24 mouse cellular contexts compared by ENCODE assay signal in the genomic region with DNA sequence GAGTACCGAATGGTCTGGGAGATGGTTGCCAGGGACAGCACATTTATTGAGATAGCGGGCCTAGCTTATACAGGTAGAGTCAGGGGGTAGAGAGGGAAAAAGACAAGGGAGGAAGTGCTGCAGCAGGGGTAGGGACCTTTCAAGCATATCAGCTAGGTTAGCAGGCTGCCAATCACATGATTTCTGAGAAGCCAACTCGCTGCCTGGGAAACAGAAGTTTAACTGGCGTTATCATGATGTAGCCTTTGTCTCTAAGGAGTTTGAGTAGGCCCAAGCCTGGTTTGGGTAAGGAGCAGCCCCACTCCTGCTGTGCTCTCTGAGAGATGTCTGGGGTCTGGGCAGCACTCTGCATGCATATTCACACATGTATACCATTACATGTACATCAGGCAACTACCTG. TPM values are rescaled to one million over a fixed set of nuclear protein-coding genes. Genes with fewer than 3 reads are reported as not detected.
DNase-seq lines count a peak whose midpoint lies in the region; ATAC-seq and TF ChIP-seq lines count a peak whose summit lies in the region.
"Had no signal": no experiment of that assay in that cellular context is flagged by ENCODE, and none has a peak within 500 bp of the region (broad histone marks: within the 10 kb centered on the region; RNA-seq: fewer than 3 reads in every experiment).

No protein-coding gene starts in this region.

- no peak overlapping the region for H3K27ac ChIP-seq in MEL (ENCODE audit: control insufficient read depth, low read depth, low read length)
- H3K27ac ChIP-seq: embryonic facial prominence, embryonic 12.5 days; embryonic facial prominence, embryonic 15.5 days; gastrocnemius, adult 2 months; heart, embryonic 15.5 days; hindbrain, embryonic 10.5 days; hindbrain, embryonic 13.5 days; intestine, embryonic 15.5 days had no signal

- peaks cover 2 to 3% of the 10 kb centered on the region in 2 experiments; a peak in 2 of 4 replicates for H3K4me1 ChIP-seq in MEL (ENCODE audit: control insufficient read depth in 1 of 2, insufficient read depth in 2 of 2, low read length in 2 of 2)
- H3K4me1 ChIP-seq: embryonic facial prominence, embryonic 12.5 days; embryonic facial prominence, embryonic 15.5 days; heart, embryonic 12.5 days; heart, embryonic 15.5 days; hindbrain, embryonic 10.5 days; hindbrain, embryonic 13.5 days; intestine, embryonic 15.5 days had no signal

- H3K4me3 ChIP-seq in MEL (ENCODE audit: control insufficient read depth in 1 of 2, insufficient read depth in 1 of 2, low read depth in 2 of 2, low read length in 2 of 2) = no peak overlapping the region
- H3K4me3 ChIP-seq: embryonic facial prominence, embryonic 12.5 days; embryonic facial prominence, embryonic 15.5 days; gastrocnemius, adult 2 months; heart, embryonic 12.5 days; heart, embryonic 15.5 days; hindbrain, embryonic 10.5 days; hindbrain, embryonic 13.5 days; intestine, embryonic 15.5 days had no signal

- TF ChIP-seq EP300 in MEL (IDR thresholded peaks at IDR 0.05; ENCODE audit: low read depth in 1 of 2, low read length in 2 of 2) = no peak

- no peak for TF ChIP-seq CTCF in MEL (IDR thresholded peaks at IDR 0.05 in 2 of 3, conservative IDR thresholded peaks at IDR 0.05 in 1 of 3; ENCODE audit: control insufficient read depth in 1 of 3, insufficient read depth in 1 of 3, low read depth in 2 of 3, low read length in 3 of 3, poor library complexity in 1 of 3, severe bottlenecking in 1 of 3)

- peak; percentile 42 for DNase-seq in CD4-positive, CD25-positive, alpha-beta regulatory T cell, adult 2 months (ENCODE audit: low read depth, low spot score)
- peak; percentile 68 for DNase-seq in MEL (ENCODE audit: low read depth, low spot score)
- DNase-seq in kidney, adult 11 months = no peak
- DNase-seq in gastrocnemius, postnatal 25 days = no peak
- no peak for DNase-seq in cerebellum, adult 18-20 months
- DNase-seq: cerebellum, adult 2 months; cerebellum, adult 9-11 months; cerebellum, postnatal 25 days; forebrain, postnatal 0 days; gastrocnemius, adult 2 months; gastrocnemius, postnatal 14 days; heart, adult 18-20 months; heart, postnatal 10 days; heart, postnatal 36 days had no signal

- TF ChIP-seq POLR2A in MEL (IDR thresholded peaks at IDR 0.05; ENCODE audit: control insufficient read depth in 1 of 2, insufficient read depth in 1 of 2, low read depth in 1 of 2, low read length in 2 of 2, poor library complexity in 1 of 2) = no peak

- 0 out of 2 replicates have a peak, but pooled peaks have one; percentile 14 for ATAC-seq in megakaryocyte, adult 5-6 weeks (ENCODE audit: poor library complexity, severe bottlenecking)
- ATAC-seq: forebrain, embryonic 14.5 days; forebrain, postnatal 0 days; hindbrain, embryonic 16.5 days; intestine, embryonic 15.5 days had no signal

- H3K9ac ChIP-seq in MEL (ENCODE audit: control insufficient read depth, low read depth, low read length, poor library complexity, severe bottlenecking) = no peak overlapping the region
- H3K9ac ChIP-seq: embryonic facial prominence, embryonic 12.5 days; embryonic facial prominence, embryonic 15.5 days; forebrain, postnatal 0 days; heart, embryonic 12.5 days; heart, embryonic 15.5 days; hindbrain, embryonic 13.5 days; intestine, embryonic 15.5 days had no signal

- no peaks in the 10 kb centered on the region for H3K9me3 ChIP-seq in MEL (replicated peaks; ENCODE audit: insufficient read depth, low read length)
- H3K9me3 ChIP-seq: embryonic facial prominence, embryonic 12.5 days; embryonic facial prominence, embryonic 15.5 days; heart, embryonic 12.5 days; heart, embryonic 15.5 days; hindbrain, embryonic 10.5 days; hindbrain, embryonic 13.5 days; intestine, embryonic 15.5 days had no signal

- peaks cover 0 to 5% of the 10 kb centered on the region in 2 experiments; a peak in 2 of 4 replicates for H3K36me3 ChIP-seq in MEL (ENCODE audit: control insufficient read depth in 1 of 2, insufficient read depth in 2 of 2, low read length in 2 of 2)

- no peaks in the 10 kb centered on the region for H3K79me2 ChIP-seq in MEL (ENCODE audit: control insufficient read depth, insufficient read depth, low read length, poor library complexity)

- TF ChIP-seq RAD21 in MEL (IDR thresholded peaks at IDR 0.05; ENCODE audit: low read depth, low read length) = no peak

- no peaks in the 10 kb centered on the region for H3K27me3 ChIP-seq in MEL (ENCODE audit: control insufficient read depth in 1 of 2, insufficient read depth in 2 of 2, low read length in 2 of 2)
- H3K27me3 ChIP-seq: embryonic facial prominence, embryonic 12.5 days; embryonic facial prominence, embryonic 15.5 days; heart, embryonic 12.5 days; heart, embryonic 15.5 days; hindbrain, embryonic 13.5 days; intestine, embryonic 15.5 days had no signal

TF ChIP-seq in MEL, 35 proteins besides CTCF, POLR2A, EP300 and RAD21:
- TF ChIP-seq ZC3H11A (IDR thresholded peaks at IDR 0.05; ENCODE audit: low read depth, low read length) (no peak), ELF1 (IDR thresholded peaks at IDR 0.05; ENCODE audit: low read depth, low read length) (no peak), SIN3A (IDR thresholded peaks at IDR 0.05; ENCODE audit: low read length) (peak; percentile 38; the same call in 1 of the 2 replicates), MXI1 (IDR thresholded peaks at IDR 0.05; ENCODE audit: low read depth, low read length) (no peak), JUND (IDR thresholded peaks at IDR 0.05; ENCODE audit: low read depth, low read length) (no peak), POLR2AphosphoS2 (IDR thresholded peaks at IDR 0.05; ENCODE audit: low read length) (no peak), GABPA (IDR thresholded peaks at IDR 0.05; ENCODE audit: low read depth, low read length) (no peak), MYB (IDR thresholded peaks at IDR 0.05; ENCODE audit: low read depth, low read length) (no peak), MAFK (IDR thresholded peaks at IDR 0.05; ENCODE audit: borderline replicate concordance, low read depth, low read length) (no peak), GATA1 (IDR thresholded peaks at IDR 0.05; ENCODE audit: low read depth, low read length) (peak; percentile 59; the same call in 1 of the 2 replicates), USF1 (IDR thresholded peaks at IDR 0.05; ENCODE audit: low read depth, low read length) (peak; percentile 80), SMC3 (IDR thresholded peaks at IDR 0.05; ENCODE audit: low read depth, low read length) (no peak), POLR2AphosphoS5 (IDR thresholded peaks at IDR 0.05; ENCODE audit: borderline replicate concordance, low read depth, low read length) (no peak), NELFE (IDR thresholded peaks at IDR 0.05; ENCODE audit: low read depth, low read length) (no peak)

RNA-seq across cellular contexts. Expression of a gene that starts 14.0 kb away (rescaled TPM):
- total RNA-seq in MEL (2012; rRNA removed) = 5.2 and 5.7 TPM in 2 replicates
- 1 to 10 TPM in 1 of 2 experiments, not detected in 1; 10.0 TPM for polyA plus RNA-seq in MEL (2012; ENCODE audit: insufficient read depth in 1 of 2, insufficient read length in 2 of 2, low read depth in 1 of 2, low replicate concordance in 2 of 2, missing spikeins in 1 of 2)
- total RNA-seq in megakaryocyte, adult 5-6 weeks (2015) = 25.2 and 28.3 TPM in 2 replicates
- total RNA-seq in megakaryocyte, adult 5-6 weeks (2017) = 19.0 and 39.0 TPM in 2 replicates
- total RNA-seq in gastrocnemius, postnatal 25 days (2021) = 1 to 10 TPM in 1 of 2 experiments, under 1 TPM in 1; 0.72 to 2.2 TPM

RNA-seq across cellular contexts. Expression of a gene that starts 16.5 kb away (rescaled TPM):
- 0.42 and 0.52 TPM in 2 replicates for total RNA-seq in MEL (2012; rRNA removed)
- polyA plus RNA-seq in MEL (2012; ENCODE audit: insufficient read depth in 1 of 2, insufficient read length in 2 of 2, low read depth in 1 of 2, low replicate concordance in 2 of 2, missing spikeins in 1 of 2) = 1 to 10 TPM in 1 of 2 experiments, not detected in 1; 1.8 TPM
- total RNA-seq in megakaryocyte, adult 5-6 weeks (2015) = 0.36 and 0.38 TPM in 2 replicates
- 0.66 and 0.98 TPM in 2 replicates for total RNA-seq in megakaryocyte, adult 5-6 weeks (2017)
- total RNA-seq in gastrocnemius, postnatal 25 days (2021) = 1 to 10 TPM; 1.5 to 2.0 TPM

Comparison
In these comparisons a context has a peak if more than half of its experiments do, and no peak if none do; other contexts are left out.
1. DNase-seq: peak in CD4-positive, CD25-positive, alpha-beta regulatory T cell, adult 2 months (single experiment) and MEL (single experiment); none in kidney, adult 11 months (single experiment), gastrocnemius, postnatal 25 days (single experiment) and cerebellum, adult 18-20 months (0 of 2).